8 mouse cellular contexts compared by ENCODE assay signal in genomic region chr10:86777614-86778319, GRCm38 (mm10). TPM values are rescaled to one million over a fixed set of nuclear protein-coding genes. Genes with fewer than 3 reads are reported as not detected.
DNase-seq lines count a peak whose midpoint lies in the region; ATAC-seq and TF ChIP-seq lines count a peak whose summit lies in the region.

No protein-coding gene starts in this region.

- no peak for TF ChIP-seq POLR2A in cerebellum, adult 2 months (IDR thresholded peaks at IDR 0.05; ENCODE audit: borderline replicate concordance, insufficient read depth, low read length)
- TF ChIP-seq POLR2A in spleen, adult 2 months (IDR thresholded peaks at IDR 0.05; ENCODE audit: low read depth, low read length), result no peak
- TF ChIP-seq POLR2A in limb, embryonic 14.5 days (IDR thresholded peaks at IDR 0.05; ENCODE audit: borderline replicate concordance, extremely low read depth, insufficient read depth, insufficient read length), result no peak

- no peak for DNase-seq in cerebellum, adult 2 months
- DNase-seq in cerebellum, postnatal 14 days, result no peak
- DNase-seq in spleen, adult 2 months (ENCODE audit: low read depth in 1 of 2, low spot score in 2 of 2), result peak in 1 of 2 experiments; percentile 6
- DNase-seq in spleen, postnatal 14 days (ENCODE audit: low spot score in 2 of 2), result no peak
- no peak for DNase-seq in limb, embryonic 14.5 days (ENCODE audit: low spot score)
- DNase-seq in right cerebral cortex, postnatal 10 days (ENCODE audit: low spot score in 2 of 2), result no peak
- no peak for DNase-seq in thymus, postnatal 25 days

- H3K27ac ChIP-seq in cerebellum, adult 2 months (ENCODE audit: insufficient read depth, low read length), result peak overlapping the region; percentile 87
- H3K27ac ChIP-seq in spleen, adult 2 months (ENCODE audit: insufficient read depth, low read length), result peak overlapping the region; percentile 43
- H3K27ac ChIP-seq in limb, embryonic 14.5 days (replicated peaks; ENCODE audit: low read depth, low read length), result no peak overlapping the region
- peak overlapping the region; percentile 81 for H3K27ac ChIP-seq in stomach, embryonic 15.5 days

- TF ChIP-seq CTCF in cerebellum, adult 2 months (IDR thresholded peaks at IDR 0.05; ENCODE audit: borderline replicate concordance, insufficient read depth, low read depth, low read length), result no peak
- TF ChIP-seq CTCF in spleen, adult 2 months (IDR thresholded peaks at IDR 0.05; ENCODE audit: extremely low read depth, insufficient read depth, insufficient read length, insufficient replicate concordance), result no peak

- WGBS in cerebellum, adult 2 months, result 56% methylated on average over 19 of the region's 19 CpGs
- WGBS in spleen, adult 2 months, result 63% methylated on average over 19 of the region's 19 CpGs
- 46% methylated on average over 19 of the region's 19 CpGs for WGBS in limb, embryonic 14.5 days
- WGBS in stomach, embryonic 15.5 days, result 53% methylated on average over 19 of the region's 19 CpGs

- peak overlapping the region; percentile 94 for H3K4me2 ChIP-seq in limb, embryonic 14.5 days (replicated peaks; ENCODE audit: low read depth, low read length, severe bottlenecking)
- H3K4me2 ChIP-seq in stomach, embryonic 15.5 days, result peak overlapping the region; percentile 99

- H3K4me3 ChIP-seq in cerebellum, adult 2 months (replicated peaks; ENCODE audit: insufficient read depth, low read depth, low read length), result peak overlapping the region; percentile 88
- peak overlapping the region; percentile 74 for H3K4me3 ChIP-seq in spleen, adult 2 months (ENCODE audit: extremely low read depth, insufficient read depth, insufficient read length)
- H3K4me3 ChIP-seq in limb, embryonic 14.5 days (replicated peaks; ENCODE audit: low read length), result peak overlapping the region; percentile 68
- H3K4me3 ChIP-seq in stomach, embryonic 15.5 days (replicated peaks), result peak overlapping the region; percentile 83

- H3K4me1 ChIP-seq in cerebellum, adult 2 months (ENCODE audit: control insufficient read depth, insufficient read depth, low read length), result peaks cover 5% of the 10 kb centered on the region; the same call in 1 of the 2 replicates
- peaks cover 8% of the 10 kb centered on the region; the same call in 1 of the 2 replicates for H3K4me1 ChIP-seq in spleen, adult 2 months (ENCODE audit: control insufficient read depth, insufficient read depth, insufficient read length)
- peaks cover 17% of the 10 kb centered on the region for H3K4me1 ChIP-seq in limb, embryonic 14.5 days (ENCODE audit: control insufficient read depth, insufficient read depth, low read length)
- H3K4me1 ChIP-seq in stomach, embryonic 15.5 days, result peaks cover 17% of the 10 kb centered on the region; the same call in 1 of the 2 replicates

- H3K9ac ChIP-seq in limb, embryonic 14.5 days (ENCODE audit: low read depth, low read length, severe bottlenecking), result peak overlapping the region; percentile 67
- no peak overlapping the region for H3K9ac ChIP-seq in stomach, embryonic 15.5 days

- no peaks in the 10 kb centered on the region for H3K27me3 ChIP-seq in cerebellum, adult 2 months (ENCODE audit: control insufficient read depth, insufficient read depth, low read length)
- no peaks in the 10 kb centered on the region for H3K27me3 ChIP-seq in spleen, adult 2 months (ENCODE audit: control insufficient read depth, insufficient read depth, low read length)
- 0 out of 2 replicates have a peak, but pooled peaks cover 4% of the 10 kb centered on the region for H3K27me3 ChIP-seq in limb, embryonic 14.5 days (ENCODE audit: control insufficient read depth, insufficient read depth, low read length)
- no peaks in the 10 kb centered on the region for H3K27me3 ChIP-seq in stomach, embryonic 15.5 days (replicated peaks)

- H3K36me3 ChIP-seq in spleen, adult 2 months (ENCODE audit: control insufficient read depth, insufficient read depth, low read length), result no peaks in the 10 kb centered on the region
- H3K36me3 ChIP-seq in limb, embryonic 14.5 days (ENCODE audit: control insufficient read depth, insufficient read depth, low read length), result no peaks in the 10 kb centered on the region
- no peaks in the 10 kb centered on the region for H3K36me3 ChIP-seq in stomach, embryonic 15.5 days

- 0 out of 2 replicates have a peak, but pooled peaks have one; percentile 1 for ATAC-seq in limb, embryonic 14.5 days (ENCODE audit: low FRiP score, low read depth)
- ATAC-seq in stomach, embryonic 15.5 days (ENCODE audit: insufficient read depth, low FRiP score, low read depth), result no peak; the same call in 1 of the 2 replicates

- H3K9me3 ChIP-seq in limb, embryonic 14.5 days (ENCODE audit: control insufficient read depth, low read length), result no peaks in the 10 kb centered on the region
- no peaks in the 10 kb centered on the region for H3K9me3 ChIP-seq in stomach, embryonic 15.5 days

RNA-seq across cellular contexts. Expression of gene Nt5dc3, which starts 1.0 kb away (rescaled TPM):
- 44.2 and 48.9 TPM in 2 replicates for polyA plus RNA-seq in cerebellum, adult 2 months (2012; rRNA removed)
- 4.5 and 4.9 TPM in 2 replicates for polyA plus RNA-seq in spleen, adult 2 months (2012; rRNA removed)
- polyA plus RNA-seq in limb, embryonic 14.5 days (2012; rRNA removed), result 5.5 and 6.6 TPM in 2 replicates
- polyA plus RNA-seq in limb, embryonic 14.5 days (2014; fragmentation: Nextera tagmentation; extraction: Ambion mirVana), result 1.1 and 1.3 TPM in 2 replicates
- 1.5 and 1.8 TPM in 2 replicates for polyA plus RNA-seq in stomach, embryonic 15.5 days (2015; fragmentation: Nextera tagmentation; extraction: Ambion mirVana)

RNA-seq across cellular contexts. Expression of gene Gm49358, which starts 14.0 kb away (rescaled TPM):
- polyA plus RNA-seq in cerebellum, adult 2 months (2012; rRNA removed), result not detected in 2 replicates
- not detected in 2 replicates for polyA plus RNA-seq in spleen, adult 2 months (2012; rRNA removed)
- 0.05 TPM in 1 of 2 replicates, not detected in the other for polyA plus RNA-seq in limb, embryonic 14.5 days (2012; rRNA removed)
- polyA plus RNA-seq in limb, embryonic 14.5 days (2014; fragmentation: Nextera tagmentation; extraction: Ambion mirVana), result 0.22 TPM in 1 of 2 replicates, not detected in the other
- polyA plus RNA-seq in stomach, embryonic 15.5 days (2015; fragmentation: Nextera tagmentation; extraction: Ambion mirVana), result not detected in 2 replicates
